Mouse (Mus musculus) intestine, embryonic 14.5 days (tissue): Measurements from ENCODE around the gene H2afx. TPM values are rescaled to one million over a fixed set of nuclear protein-coding genes. Genes with fewer than 3 reads are reported as not detected.
A peak's percentile ranks its signal among the peaks of the same experiment; 100 is the strongest.

Experiments
- ATAC-seq: fragments of 200-750 bp; cut with Nextera tagmentation; replicated peaks from 2 replicates; pipeline ENCODE4 v1.8.0; 2017; ENCODE audit warnings: low read depth, moderate number of reproducible peaks, moderate TSS enrichment, moderate library complexity; ENCODE audit not compliant: low FRiP score, low TSS enrichment
- DNase-seq: peaks from one replicate; pipeline ENCODE4 v3.0.0-alpha.2; 2018; ENCODE audit warnings: low spot score
- H3K27ac ChIP-seq: fragments of 300-500 bp; sonication (generic); 2 replicates; pipeline ENCODE4 v1.5.1; 2014; ENCODE audit warnings: low read depth, mild to moderate bottlenecking, control low read depth
- H3K27me3 ChIP-seq: fragments of 300-500 bp; sonication (generic); replicated peaks from 2 replicates; pipeline ENCODE4 v1.6.1; 2014; ENCODE audit warnings: low read length, control low read depth; ENCODE audit not compliant: control insufficient read depth, insufficient read depth
- H3K36me3 ChIP-seq: fragments of 300-500 bp; sonication (generic); 2 replicates; pipeline ENCODE4 v1.6.1; 2014; ENCODE audit warnings: low read length, control low read depth; ENCODE audit not compliant: control insufficient read depth, insufficient read depth
- H3K4me1 ChIP-seq: fragments of 300-500 bp; sonication (generic); replicated peaks from 2 replicates; pipeline ENCODE4 v1.6.1; 2014; ENCODE audit warnings: low read length, control low read depth, mixed read lengths; ENCODE audit not compliant: control insufficient read depth, insufficient read depth
- H3K4me2 ChIP-seq: fragments of 300-500 bp; sonication (generic); 2 replicates; pipeline ENCODE4 v1.6.1; 2014; ENCODE audit warnings: low read length
- H3K4me3 ChIP-seq: fragments of 300-500 bp; sonication (generic); 2 replicates; pipeline ENCODE4 v1.5.1; 2014; ENCODE audit warnings: low read depth, low read length, control low read depth, mixed read lengths
- H3K9ac ChIP-seq: fragments of 300-500 bp; sonication (generic); 2 replicates; pipeline ENCODE4 v1.6.1; 2014; ENCODE audit warnings: mild to moderate bottlenecking, low read length
- H3K9me3 ChIP-seq: fragments of 300-500 bp; sonication (generic); 2 replicates; pipeline ENCODE4 v1.6.1; 2016; ENCODE audit warnings: low read length, control low read depth; ENCODE audit not compliant: control insufficient read depth
- WGBS: fragments of 180-500 bp; shearing (Covaris S2); extraction: QIAGEN DNeasy Blood & Tissue Kit; methylation state at CpG from one replicate; pipeline ENCODE4 v1.1.7; 2014; 5-methylcytosine and 5-hydroxymethylcytosine counted together
- polyA plus RNA-seq: library from polyadenylated mRNA; unstranded; fragments of >200 nt; fragmentation: Nextera tagmentation; extraction: Ambion mirVana; gene quantifications from 2 replicates; pipeline ENCODE4 v1.2.1, GENCODE M21; 2014

The H2afx gene
- polyA plus RNA-seq: 302 and 311 TPM in 2 replicates

DNA sequence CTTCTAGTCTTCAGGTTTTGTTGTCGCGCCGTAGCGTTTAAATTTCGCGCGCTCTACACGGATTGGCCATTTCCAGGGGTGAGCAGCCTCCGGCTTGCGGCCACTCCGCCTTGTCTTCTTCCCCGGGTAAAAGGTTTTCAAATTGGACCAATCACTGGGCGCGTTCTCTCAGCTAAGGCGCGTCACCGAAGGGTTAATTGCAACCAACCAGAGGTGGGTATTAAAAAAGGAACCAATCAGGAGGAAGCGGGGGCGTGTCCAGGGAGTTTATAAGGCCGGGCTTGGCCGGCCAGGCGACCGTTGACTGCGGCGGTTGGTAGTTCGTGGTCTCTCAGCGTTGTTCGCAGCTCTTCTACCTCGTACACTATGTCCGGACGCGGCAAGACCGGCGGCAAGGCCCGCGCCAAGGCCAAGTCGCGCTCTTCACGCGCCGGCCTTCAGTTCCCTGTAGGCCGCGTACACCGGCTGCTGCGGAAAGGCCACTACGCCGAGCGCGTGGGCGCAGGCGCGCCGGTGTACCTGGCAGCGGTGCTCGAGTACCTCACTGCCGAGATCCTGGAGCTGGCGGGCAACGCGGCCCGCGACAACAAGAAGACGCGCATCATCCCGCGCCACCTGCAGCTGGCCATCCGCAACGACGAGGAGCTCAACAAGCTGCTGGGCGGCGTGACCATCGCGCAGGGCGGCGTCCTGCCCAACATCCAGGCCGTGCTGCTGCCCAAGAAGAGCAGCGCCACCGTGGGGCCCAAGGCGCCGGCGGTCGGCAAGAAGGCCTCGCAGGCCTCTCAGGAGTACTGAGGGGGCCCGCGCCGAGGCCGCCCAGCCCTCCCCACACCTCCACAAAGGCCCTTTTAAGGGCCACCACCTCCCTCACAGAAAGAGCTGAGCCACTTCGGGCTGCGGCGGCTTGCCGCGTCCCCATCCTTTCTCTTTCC lies at the start of gene H2afx:
TSS of gene H2afx (plus strand) at position 299 of the 935 bp plus-strand sequence.
- Histone ChIP-seq H3K4me2 (peak within 1 kb of the TSS; percentile 72), H3K27ac (peak within 1 kb of the TSS; percentile 95), H3K36me3 (peaks cover 63% of the 10 kb centered on the region), H3K4me3 (peak within 1 kb of the TSS; percentile 83), H3K4me1 (peaks cover 11% of the 10 kb centered on the region), H3K27me3 (no peaks in the 10 kb centered on the region), H3K9ac (peak within 1 kb of the TSS; percentile 96), H3K9me3 (no peaks in the 10 kb centered on the region)
- ATAC-seq (peak; percentile 93), DNase-seq (peak; percentile 99)
- under 1% methylated on average over 86 of the region's 91 CpGs for WGBS

DNA sequence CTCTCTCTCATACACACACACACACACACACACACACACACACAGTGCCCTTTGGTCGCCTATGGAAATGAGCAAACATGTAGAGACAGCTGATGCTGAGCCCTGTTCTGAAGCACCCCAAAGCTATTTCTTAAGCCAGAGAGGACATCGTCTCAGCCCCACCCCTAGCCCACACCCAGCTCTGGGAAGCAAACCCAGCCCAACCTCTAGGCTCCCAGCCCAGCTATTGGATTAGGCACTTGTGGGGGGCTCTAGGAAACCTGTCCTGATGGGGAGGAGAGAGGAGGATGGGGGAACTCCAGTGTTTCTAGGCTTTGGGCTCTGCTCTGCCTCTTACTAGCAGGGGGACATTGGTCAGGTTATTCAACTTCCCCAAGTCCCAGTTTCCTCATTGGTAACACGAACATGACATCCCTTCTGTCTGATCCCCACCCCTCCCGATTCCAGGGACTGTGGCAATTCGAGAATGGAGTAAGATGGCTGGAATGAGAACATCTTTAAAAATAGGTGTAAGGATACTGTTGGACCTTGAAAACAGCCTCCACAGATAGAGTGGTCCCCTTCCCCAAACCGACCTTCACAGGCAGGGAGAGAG lies 48.1 kb upstream of the H2afx start:
- WGBS: 31% methylated on average over 6 of the region's 6 CpGs
- no peaks in the 10 kb centered on the region for H3K9me3 ChIP-seq
- no peak overlapping the region for H3K4me3 ChIP-seq
- ATAC-seq: no peak
- H3K36me3 ChIP-seq: peaks cover 5% of the 10 kb centered on the region; the same call in 1 of the 2 replicates
- peaks cover 14% of the 10 kb centered on the region; the same call in 1 of the 2 replicates for H3K4me1 ChIP-seq
- H3K9ac ChIP-seq: no peak overlapping the region
- no peak overlapping the region for H3K4me2 ChIP-seq
- no peak overlapping the region for H3K27ac ChIP-seq
- DNase-seq: no peak
- peaks cover 27% of the 10 kb centered on the region; the same call in 1 of the 2 replicates for H3K27me3 ChIP-seq

- H3K4me3 ChIP-seq: peak overlapping the region; percentile 62
- peaks cover 14% of the 10 kb centered on the region; the same call in 1 of the 2 replicates for H3K4me1 ChIP-seq
- no peaks in the 10 kb centered on the region for H3K9me3 ChIP-seq
- ATAC-seq: no peak
- DNase-seq: peak; percentile 54
- peak overlapping the region; percentile 97 for H3K4me2 ChIP-seq
- no peak overlapping the region for H3K27ac ChIP-seq
- H3K27me3 ChIP-seq: peaks cover 27% of the 10 kb centered on the region; the same call in 1 of the 2 replicates
- 9% methylated on average over 11 of the region's 11 CpGs for WGBS
- peaks cover 8% of the 10 kb centered on the region; the same call in 1 of the 2 replicates for H3K36me3 ChIP-seq
- peak overlapping the region; percentile 58 for H3K9ac ChIP-seq
Measured at GRCm38 (mm10) chr9:44287003-44287400, 47.5 kb upstream of the H2afx start.

DNA sequence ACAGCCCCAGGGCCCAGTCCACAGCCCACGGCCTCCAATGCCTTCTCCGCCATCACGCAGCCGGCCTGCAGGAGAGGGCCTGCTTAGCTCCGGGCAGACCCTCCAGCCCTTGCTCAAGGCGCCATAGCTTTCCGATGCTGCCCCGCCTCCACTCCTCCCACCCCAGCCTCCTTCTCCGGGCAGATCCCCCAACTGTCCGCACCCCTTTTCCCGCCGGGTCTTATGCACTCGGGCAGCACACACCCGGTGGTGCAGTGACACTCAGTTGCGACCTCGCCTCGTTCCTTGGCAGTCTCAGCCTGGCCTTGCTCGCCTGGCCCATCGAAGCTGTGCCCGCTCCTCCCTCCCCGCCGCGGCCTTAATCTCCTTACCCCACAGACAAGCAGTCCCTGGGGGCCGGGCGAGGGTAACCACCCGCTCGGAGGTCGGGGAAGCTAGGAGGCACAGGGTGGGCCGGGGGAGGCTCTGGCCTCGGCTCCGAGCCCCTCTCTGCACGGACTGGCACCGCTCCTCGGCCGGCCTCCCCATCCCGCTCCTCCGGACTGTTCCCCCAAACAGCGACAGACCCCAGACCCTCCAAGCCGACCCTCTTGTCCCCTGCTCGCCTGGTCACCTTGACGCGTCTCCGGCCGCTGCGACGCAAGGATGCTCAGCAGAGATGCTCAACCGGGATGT lies 47.0 kb upstream of the H2afx start:
- 1% methylated on average over 47 of the region's 47 CpGs for WGBS
- ATAC-seq: peak; percentile 41

DNA sequence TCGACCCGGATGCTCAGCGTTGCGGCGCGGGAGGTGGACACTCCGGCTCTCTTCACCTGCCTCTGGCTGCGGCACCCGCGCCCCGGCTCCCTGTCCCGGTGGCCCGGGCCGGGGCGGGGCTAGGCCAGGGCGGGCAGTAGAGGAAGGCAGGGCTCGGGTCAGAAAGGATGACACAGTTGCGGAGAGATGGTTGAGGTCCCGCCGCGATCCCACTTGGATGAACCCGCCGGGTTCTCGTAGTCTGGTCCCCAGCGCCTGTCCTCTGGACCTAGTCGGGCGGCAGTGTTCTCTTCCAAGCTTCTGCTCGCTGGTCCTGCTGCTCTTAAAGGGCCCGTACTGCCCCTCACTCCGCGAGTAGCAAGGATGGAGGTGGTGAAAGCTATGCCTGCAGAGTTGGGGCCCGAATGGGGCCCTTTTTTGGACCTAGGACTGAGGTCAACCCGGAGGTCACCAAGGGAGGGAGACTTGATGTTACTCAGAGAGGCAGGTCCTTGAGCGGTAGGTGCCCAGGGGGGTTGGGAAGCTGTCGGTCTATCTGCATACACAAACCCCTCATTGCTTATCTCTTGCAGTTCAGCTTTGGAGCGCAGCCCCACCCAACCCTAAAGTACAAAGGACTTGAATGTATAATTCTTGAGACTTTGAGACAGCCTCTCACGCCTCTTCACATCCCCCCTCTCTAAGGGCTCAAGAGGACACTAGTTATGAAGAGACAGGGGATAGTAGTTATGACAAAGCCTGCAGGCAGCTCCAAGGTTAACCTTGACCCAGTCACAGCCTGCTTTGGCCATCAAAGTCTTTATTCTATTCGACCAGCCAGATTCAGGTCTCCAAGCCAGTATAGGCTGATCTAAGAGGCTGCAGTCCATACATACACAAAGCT lies 46.2 kb upstream of the H2afx start, which contains the start of gene Abcg4:
TSS of gene Abcg4 (minus strand) at position 540 of the 883 bp plus-strand sequence.
- 1% methylated on average over 37 of the region's 38 CpGs for WGBS
- Histone ChIP-seq H3K36me3 (peaks cover 18% of the 10 kb centered on the region), H3K4me2 (peak within 1 kb of the TSS; percentile 97), H3K4me3 (peak within 1 kb of the TSS; percentile 62), H3K9ac (peak within 1 kb of the TSS; percentile 58), H3K4me1 (peaks cover 14% of the 10 kb centered on the region; the same call in 1 of the 2 replicates), H3K27ac (no peak within 1 kb of the TSS), H3K27me3 (peaks cover 27% of the 10 kb centered on the region; the same call in 1 of the 2 replicates), H3K9me3 (no peaks in the 10 kb centered on the region)
- DNase-seq (peak; percentile 70), ATAC-seq (peak; percentile 54)

More for the DNA sequence above, 47.0 kb upstream of the H2afx start:
- DNase-seq: peak; percentile 80
- Histone ChIP-seq H3K27me3 (peaks cover 27% of the 10 kb centered on the region; the same call in 1 of the 2 replicates), H3K27ac (no peak overlapping the region), H3K36me3 (peaks cover 13% of the 10 kb centered on the region; the same call in 1 of the 2 replicates), H3K9me3 (no peaks in the 10 kb centered on the region), H3K4me1 (peaks cover 14% of the 10 kb centered on the region; the same call in 1 of the 2 replicates), H3K4me2 (peak overlapping the region; percentile 97), H3K9ac (peak overlapping the region; percentile 58), H3K4me3 (peak overlapping the region; percentile 62)

DNA sequence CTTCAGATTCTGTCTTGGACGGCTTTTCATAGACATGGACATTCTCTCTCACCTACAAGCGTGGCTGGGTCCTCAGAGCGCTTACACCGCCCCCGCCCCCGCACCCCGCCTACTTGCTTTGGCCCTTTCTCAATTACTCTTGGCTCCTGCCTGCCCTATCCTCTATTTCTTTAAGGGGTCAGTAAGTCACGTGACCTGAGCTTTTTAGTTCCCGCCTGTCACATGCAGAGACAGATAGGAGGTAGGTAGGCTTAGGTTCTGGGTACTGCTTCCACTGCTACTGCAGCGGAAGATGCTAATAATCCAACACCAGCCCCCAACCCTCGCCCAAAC lies 45.6 kb upstream of the H2afx start:
- no peak for DNase-seq
- peaks cover 27% of the 10 kb centered on the region; the same call in 1 of the 2 replicates for H3K27me3 ChIP-seq
- no peak overlapping the region for H3K27ac ChIP-seq
- no peak overlapping the region for H3K9ac ChIP-seq
- whole genome bisulfite sequencing: 15% methylated on average over 11 of the region's 11 CpGs
- H3K4me2 ChIP-seq: peak overlapping the region; percentile 97
- H3K9me3 ChIP-seq: no peaks in the 10 kb centered on the region
- ATAC-seq: no peak
- H3K36me3 ChIP-seq: peaks cover 25% of the 10 kb centered on the region
- H3K4me1 ChIP-seq: peaks cover 14% of the 10 kb centered on the region; the same call in 1 of the 2 replicates
- H3K4me3 ChIP-seq: no peak overlapping the region

- ATAC-seq: no peak
- H3K9me3 ChIP-seq: no peaks in the 10 kb centered on the region
- H3K4me3 ChIP-seq: no peak overlapping the region
- WGBS: 65% methylated on average over 3 of the region's 3 CpGs
- DNase-seq: peak; percentile 56
- H3K27me3 ChIP-seq: peaks cover 13% of the 10 kb centered on the region; the same call in 1 of the 2 replicates
- H3K4me2 ChIP-seq: no peak overlapping the region
- peaks cover 11% of the 10 kb centered on the region; the same call in 1 of the 2 replicates for H3K4me1 ChIP-seq
- peaks cover 53% of the 10 kb centered on the region for H3K36me3 ChIP-seq
- H3K9ac ChIP-seq: no peak overlapping the region
- H3K27ac ChIP-seq: no peak overlapping the region
Measured at GRCm38 (mm10) chr9:44292490-44292889, 42.0 kb upstream of the H2afx start.
